Mouse (Mus musculus): ENCODE measurements around the gene Sdr9c7. TPM values are rescaled to one million over a fixed set of nuclear protein-coding genes. Genes with fewer than 3 reads are reported as not detected.
"Not testable (repeated sequence)": the region's sequence is repeated elsewhere in the genome, so short reads cannot be mapped to it uniquely, and the experiment has no call there.

The Sdr9c7 gene
- under 1 TPM; 0.42 to 0.45 TPM for total RNA-seq (2021)
- long read RNA-seq, experiment 1, partial matches to known transcripts, result 0 of 2 reads
- long read RNA-seq, experiment 1, other reads (novel, unspliced or antisense), result 1 of 2 reads
- long read RNA-seq, experiment 2, result 0 reads

DNA sequence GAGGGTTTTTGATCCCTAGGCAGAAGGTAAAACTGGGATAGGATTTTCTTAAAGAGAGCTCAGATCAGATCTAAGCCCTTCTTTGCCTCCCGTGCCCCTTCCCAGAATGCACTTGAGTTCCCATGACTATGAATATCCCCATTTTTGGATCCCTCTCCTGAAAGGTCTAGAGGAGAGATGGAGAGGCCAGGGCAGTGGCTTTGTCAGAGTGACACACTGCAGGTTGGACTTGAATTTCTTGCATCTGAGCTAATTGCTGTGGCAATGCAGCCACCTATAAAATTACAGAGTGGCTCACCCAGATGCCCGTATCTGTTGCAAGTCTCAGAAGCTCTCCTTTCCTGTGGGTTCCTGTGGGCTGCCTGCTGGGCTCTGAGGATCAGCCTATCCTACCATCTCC, at the start of gene Sdr9c7:
Sdr9c7 (plus strand) TSS at position 301 of the 400 bp plus-strand sequence.
- no peak for DNase-seq

DNA sequence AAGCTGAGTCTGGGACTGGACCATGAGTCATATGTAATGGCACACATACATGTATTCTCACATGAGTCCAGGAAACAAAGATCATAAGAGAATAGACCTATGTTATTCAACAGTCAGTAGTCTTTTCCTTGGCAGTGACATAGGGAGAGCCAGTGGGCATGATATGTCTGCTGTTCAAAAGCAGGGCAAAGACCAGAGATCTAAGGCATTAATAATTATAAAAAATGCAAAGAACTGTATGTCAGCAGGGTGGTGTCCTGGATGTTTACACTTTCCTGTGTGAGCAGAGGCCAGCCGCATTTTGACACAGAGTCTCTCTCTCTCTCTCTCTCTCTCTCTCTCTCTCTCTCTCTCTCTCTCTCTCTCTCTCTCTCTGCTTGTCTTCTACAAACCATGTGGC, 48.7 kb upstream of the Sdr9c7 start, which contains the start of gene Rdh19:
Rdh19 (plus strand) TSS at position 301 of the 400 bp plus-strand sequence.
- DNase-seq, result no peak

DNA sequence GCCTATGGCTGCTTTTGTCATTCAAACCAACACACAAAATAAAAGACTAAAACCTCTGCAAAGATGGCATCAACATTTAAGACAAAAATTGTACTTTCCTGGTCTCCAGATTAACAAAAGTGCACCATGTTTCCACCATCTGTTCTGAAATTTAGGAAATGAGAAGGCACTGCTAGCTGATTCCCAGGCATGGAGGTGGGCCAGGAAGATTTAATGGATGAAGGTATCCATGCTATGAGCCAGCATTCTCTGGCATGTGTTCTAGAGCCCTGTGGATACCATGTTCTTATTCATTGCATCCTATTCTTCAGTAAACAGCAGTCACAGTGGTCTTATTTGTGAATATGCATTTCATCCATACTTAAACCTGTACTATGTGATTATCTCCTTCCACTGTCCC, 41.9 kb upstream of the Sdr9c7 start:
- no peak for DNase-seq

DNA sequence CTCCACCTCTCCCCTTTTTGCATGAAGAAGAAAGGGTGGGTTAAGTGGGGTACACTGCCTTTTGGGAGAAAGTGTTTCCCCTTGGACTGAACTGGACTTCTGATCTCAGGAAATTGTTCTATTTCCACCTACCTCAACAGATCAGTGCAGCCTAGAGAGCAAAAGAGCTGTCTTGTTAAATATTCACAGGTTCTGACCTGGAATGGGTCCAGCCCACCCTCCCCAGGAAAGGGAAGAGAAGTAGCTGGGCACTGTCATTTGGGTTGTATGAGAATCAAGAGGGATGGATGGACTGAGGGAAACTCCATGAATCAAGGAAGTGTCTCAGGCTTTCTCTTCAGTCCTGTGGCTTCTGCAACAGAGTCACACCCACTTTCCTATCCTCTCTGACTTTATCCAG, 33.4 kb upstream of the Sdr9c7 start:
- DNase-seq, result no peak

DNA sequence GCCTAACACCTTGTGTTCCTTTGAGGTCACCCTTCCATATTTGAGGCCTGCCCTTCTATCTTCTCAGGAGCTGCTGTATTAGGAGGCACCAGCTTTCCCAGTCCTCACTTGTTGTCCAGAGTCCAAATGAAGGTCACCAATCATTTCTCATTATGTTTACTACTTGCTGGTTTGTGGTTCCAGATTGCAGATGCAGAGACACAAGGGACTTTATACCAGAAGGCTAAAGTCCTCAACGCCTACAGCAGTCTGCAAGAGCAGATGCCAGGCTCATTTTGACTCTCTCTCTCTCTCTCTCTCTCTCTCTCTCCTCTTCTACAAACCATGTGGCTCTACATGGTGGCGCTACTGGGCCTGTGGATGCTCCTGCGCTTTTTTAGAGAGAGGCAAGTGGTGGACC, 32.1 kb upstream of the Sdr9c7 start, which contains the start of gene Rdh16f2:
Rdh16f2 (plus strand) TSS at position 243 of the 400 bp plus-strand sequence.
- DNase-seq, result no peak

DNA sequence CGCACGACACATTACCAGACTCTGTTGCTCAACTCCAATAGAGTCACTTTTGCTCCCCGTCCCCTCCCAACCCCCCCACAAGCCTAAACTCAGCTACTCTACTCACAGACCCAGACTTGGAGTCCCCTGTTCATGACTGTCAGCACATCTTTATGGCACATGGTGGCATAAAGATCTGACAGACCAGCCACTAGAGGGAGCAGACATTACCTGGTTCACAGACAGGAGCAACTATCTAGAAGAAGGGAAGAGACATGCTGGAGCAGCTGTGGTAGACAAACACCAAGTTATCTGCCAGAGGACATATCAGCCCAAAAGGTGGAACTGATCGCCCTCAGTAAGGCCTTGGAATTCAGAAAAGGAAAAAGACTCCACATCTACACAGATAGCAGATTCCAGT, 25.8 kb upstream of the Sdr9c7 start:
- no peak for DNase-seq

DNA sequence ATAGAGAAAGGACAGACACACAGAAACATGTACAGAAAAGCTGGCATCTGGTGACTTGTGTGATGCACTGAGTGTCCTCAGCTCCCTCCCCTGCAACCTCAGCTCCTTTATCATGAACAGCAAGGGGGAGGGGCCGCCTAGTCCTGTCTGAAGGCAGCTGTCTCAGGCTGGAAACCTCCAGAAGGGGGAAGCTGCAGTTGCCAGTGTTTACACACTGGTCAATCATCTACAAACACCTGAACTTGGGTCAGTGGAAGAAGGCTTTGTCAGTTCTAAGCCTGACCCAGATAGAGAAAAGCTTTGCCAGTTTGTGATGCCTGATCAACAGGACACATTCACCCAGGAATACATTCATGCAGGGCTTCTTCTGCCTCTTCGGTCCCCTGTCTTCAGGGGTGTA, 20.6 kb upstream of the Sdr9c7 start:
- no peak for DNase-seq

DNA sequence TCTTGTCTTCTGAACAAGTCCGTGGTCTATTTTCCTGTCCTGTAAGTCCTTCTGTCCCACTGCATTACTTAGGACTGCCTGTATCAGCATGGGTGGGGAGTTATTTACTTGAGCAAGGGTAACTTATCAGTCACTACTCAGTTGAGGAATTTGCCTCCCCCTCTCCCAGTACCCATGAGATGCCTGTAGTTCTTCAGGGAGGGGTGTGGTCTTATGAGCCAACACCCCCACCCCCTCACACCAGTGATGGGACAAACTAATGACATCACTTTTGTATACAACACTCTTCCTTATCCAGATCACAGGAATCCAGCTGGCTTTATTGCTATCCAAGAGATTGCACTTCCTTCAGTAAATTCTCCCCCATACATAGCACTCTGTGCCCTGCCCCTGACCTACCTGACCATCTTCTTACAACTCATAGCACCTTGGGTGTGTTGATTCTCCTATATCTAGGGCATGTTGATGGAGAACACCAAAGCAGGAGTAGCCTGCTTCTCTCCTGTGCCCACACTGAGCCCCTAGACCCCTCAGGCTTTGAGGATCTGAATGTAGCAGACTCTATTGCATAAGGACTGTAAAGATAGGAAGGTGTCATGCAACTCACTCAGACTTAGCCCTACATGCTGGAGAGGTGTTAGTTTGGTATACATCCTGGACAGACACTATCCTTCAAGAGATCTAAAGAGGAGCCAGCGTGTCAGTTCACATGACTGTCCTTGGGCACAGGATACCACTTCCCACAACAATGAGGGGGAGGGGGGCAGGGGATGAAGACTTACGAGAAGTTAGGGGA, 19.9 kb upstream of the Sdr9c7 start:
- DNase-seq, result no peak

DNA sequence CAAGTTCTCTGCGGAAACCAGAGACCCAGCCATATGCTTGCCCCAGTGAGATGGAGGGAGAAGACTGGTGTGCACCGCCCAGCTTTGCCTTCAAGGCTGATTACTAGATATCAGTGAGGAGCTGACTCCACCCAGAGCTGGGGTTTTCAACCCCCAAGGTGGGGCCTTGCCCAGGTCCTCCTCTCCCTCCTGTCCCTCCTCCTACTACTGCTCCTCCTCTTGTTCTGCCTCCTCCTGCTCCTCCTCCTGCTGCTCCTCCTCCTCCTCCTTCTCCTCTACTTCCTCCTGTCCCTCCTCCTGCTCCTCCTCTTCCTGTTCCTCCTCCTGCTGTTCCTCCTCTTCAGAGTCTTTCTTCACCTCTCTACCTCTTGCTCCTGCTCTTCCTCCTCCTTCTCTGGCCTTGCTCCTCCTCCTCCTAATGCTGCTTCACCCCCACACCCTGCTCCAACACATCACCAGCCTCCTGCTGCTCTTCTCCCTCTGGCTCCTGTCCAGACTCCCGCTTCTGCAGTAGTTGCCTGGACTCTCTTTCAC, 19.1 kb upstream of the Sdr9c7 start:
- no peak for DNase-seq

DNA sequence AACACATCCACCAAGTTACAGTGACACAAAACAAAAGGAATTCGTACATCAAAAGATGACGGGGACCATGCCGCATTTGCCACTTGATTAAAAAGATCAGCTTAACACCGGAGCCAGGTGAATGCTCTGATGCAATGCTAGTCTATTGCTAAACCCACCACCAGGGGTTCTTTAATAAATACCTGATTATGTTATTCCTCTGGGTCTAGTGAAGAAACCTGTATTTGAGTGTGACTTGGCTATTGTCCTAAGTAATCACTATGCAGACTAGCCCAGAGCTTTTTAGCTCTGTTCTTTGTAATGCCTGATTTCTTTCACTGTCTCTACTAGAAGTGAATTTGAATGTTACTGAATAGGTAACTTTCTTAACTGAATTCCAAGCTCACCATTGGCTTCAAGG, 17.3 kb upstream of the Sdr9c7 start:
- no peak for DNase-seq

DNA sequence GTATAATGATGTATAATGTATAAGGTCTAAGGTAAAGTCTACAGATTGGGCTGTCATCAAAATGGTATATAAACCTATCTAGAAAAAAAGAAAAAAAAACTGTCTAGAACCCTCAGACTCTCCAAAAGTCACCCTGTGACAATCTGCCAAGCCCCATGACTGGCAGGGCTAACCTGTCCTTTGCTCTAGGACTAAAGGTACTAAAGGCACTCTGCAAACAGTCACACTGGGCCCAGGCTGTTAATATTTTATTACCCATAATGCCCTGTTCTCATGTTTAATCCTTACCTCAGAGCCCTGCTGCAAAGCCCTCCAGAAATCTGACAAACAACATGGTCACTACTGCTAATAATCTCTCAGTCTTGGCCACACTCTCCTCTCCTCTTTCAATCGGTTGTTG, 11.8 kb upstream of the Sdr9c7 start:
- DNase-seq, result no peak

DNA sequence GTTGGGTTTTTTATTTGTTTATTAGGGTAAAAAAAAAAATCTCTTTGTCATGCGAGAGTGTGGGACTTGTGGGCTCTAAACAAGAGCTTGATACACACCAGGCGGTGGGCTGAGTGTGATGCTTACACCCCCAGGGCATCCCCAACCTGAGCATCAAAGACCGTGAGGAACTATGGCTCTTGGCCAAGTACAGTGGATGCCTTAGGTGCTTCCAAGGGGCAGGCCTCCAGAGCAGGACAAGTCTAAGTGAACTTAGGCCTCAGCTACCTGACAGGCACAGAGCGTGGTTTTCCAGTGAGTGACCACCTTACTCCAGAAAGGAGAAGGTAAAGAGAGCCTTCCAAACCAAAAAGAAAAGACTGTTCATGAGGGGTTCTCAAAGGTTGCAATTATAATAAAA, 11.3 kb upstream of the Sdr9c7 start:
- DNase-seq, result no peak

DNA sequence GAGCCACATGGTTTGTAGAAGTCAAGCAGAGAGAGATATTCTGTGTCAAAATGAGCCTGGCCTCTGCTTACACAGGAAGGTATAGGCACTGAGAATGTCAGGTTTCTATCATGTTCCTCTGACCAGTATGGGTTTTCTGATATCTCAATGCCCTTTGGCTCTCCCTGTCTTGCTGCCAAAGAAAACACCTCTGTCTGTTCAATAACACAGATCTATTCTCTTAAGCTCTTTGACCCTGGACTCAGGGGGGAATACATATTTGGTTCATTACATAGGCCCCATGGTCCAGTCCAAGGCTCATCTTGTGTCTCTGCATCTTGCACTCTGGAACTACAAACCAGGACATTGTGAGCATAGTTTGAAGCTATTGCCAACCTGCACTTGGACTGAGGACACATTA, 9.7 kb upstream of the Sdr9c7 start, which contains the start of gene Rdh7:
Rdh7 (minus strand) TSS at position 213 of the 400 bp plus-strand sequence.
- no peak for DNase-seq

DNA sequence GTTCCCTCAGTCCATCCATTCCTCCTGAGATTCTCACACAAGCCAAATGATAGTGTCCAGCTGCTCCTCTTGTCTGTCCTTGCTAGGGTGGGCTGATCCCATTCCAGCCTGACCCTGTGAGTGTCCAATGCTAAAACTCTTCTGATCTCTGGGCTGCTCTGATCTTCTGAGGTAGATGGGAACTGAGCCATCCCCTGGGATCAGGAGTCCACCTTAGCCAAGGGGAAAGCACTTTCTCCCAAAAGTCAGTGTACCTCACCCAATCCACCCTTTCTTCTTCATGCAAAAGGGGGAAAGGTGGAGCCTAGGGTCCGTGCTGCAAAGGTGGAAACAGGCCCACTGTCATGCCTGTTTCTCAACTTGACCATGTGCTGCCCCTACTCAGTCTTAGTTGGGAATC, 6.8 kb upstream of the Sdr9c7 start:
- no peak for DNase-seq

DNA sequence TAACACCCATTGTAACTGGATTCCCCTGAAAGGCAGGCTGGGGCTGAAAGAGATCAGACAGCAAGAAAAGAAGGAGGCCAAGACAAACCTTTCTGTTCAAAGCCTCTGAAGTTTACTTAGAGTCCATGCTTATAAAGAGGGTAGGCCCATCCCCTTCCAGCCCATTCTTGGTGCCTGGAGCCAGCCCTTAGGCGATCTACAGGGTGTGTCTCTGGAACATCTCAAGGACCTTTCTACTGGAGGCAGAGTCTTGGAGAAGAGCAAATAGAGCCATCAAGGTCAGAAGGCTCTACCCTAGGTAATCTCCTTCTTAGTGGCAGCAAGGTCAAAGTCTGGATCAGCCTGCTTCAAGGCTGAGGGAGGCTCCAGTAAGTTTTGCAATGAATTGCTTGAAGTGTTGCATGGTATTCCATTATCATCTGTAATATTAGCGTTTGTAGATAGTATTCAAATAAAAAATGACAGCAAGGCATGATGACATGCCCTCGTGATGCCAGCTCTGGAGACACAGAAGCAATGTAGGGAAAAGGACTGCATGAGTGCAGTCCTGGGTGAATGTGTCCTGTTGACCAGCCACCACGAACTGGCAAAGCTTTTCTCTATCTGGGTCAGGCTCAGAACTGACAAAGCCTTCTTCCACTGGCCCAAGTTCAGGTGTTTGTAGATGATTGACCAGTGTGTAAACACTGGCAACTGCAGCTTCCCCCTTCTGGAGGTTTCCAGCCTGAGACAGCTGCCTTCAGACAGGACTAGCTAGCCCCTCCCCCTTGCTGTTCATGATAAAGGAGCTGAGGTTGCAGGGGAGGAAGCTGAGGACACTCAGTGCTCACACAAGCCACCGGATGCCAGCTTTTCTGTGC, 4.9 kb upstream of the Sdr9c7 start:
- DNase-seq, result not testable (repeated sequence)

DNA sequence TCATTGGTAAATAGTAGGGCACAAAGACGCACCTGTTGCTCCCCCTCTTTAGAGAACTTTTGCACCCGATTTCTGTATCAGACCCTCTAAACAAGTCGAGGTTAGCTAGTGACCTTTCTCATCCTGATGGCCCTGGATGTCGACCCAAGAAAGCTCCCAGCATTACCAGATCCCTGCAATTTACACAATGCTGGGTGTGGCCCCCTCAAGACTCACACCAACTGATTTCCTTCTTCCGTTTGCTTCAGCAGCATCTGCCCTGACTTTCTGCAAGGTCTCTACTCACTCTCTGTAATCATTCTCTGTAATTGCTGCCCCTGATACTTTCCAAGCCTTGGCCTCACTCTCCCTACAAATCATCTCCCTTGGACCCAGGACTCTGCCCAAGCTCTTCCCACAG, 1.6 kb upstream of the Sdr9c7 start:
- no peak for DNase-seq

DNA sequence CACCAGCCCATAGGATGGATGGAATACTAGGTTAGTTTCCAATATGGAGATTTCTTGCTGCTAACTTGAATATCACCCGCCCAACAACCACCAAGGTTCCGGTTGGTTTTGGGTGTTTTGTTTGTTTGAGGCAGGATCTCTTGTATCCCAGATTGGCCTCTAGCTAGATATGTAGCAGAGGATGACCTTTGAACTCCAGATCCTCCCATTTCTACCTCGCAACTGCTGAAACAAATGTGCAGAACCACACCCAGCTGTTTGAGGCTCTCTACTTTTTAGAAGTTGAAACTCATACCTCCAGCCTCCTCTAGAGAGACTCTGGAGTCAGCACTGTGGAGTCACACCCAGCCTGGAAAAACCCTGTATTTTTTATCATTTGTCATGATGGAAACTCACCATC, 812 bp upstream of the Sdr9c7 start:
- no peak for DNase-seq

DNA sequence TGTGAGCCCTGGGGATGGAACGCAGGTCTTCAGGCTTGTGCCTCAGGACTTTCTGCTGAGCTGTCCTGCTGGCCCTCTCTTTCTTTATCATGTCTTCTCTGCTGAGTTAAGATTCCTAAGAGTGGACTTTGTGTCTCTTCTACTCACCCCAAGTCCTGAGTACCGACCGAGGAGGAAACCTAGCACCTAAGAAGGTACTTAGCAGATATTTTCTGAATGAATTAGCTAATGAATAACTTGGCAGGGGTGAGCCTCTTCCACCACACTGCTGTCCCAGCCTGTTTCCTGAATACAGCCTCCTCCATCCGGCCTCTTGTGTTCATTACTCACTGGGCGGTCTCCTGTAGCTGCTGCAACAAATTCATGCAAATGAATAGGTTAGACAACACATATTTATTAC, 1.5 kb downstream of the Sdr9c7 start:
- DNase-seq, result no peak

DNA sequence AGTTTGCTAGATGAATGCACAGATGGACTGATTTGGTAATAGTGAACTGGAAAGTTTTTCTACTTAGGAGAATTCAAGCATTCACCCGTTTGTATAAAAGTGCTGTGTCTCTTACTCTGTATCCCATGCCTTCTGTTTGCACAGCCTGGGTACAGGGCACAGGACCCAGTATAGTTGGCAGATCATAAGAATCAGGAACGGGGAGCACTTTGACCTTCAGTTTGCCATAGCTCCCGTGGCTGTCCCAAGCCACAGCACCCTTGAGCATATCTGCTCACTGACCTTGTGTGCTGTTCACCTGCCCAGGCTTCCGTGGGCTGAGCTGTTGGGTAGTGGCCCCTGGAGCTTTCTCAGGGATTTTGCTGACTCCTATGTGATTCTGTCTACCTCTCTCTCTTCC, 3.4 kb downstream of the Sdr9c7 start:
- no peak for DNase-seq

DNA sequence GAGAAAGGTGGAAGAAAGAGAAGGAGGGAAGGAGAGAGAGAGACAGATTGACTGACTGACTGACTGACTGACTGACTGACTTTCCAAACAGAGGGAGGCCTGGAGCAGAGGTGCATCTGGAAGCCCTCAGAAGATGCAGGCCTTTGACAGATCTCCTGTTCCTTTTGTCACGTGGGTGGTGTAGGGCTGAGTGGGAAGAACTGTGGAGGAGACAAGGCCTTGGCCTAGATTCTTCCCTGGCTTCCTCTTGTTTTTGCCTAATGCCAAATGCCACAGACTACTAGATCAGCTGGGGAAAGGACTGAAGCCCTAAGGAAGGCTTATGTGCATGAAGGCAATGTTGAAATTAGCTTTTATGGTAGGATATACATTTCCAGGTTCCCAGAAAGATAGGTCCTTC, 4.8 kb downstream of the Sdr9c7 start:
- DNase-seq, result peak; percentile 25

DNA sequence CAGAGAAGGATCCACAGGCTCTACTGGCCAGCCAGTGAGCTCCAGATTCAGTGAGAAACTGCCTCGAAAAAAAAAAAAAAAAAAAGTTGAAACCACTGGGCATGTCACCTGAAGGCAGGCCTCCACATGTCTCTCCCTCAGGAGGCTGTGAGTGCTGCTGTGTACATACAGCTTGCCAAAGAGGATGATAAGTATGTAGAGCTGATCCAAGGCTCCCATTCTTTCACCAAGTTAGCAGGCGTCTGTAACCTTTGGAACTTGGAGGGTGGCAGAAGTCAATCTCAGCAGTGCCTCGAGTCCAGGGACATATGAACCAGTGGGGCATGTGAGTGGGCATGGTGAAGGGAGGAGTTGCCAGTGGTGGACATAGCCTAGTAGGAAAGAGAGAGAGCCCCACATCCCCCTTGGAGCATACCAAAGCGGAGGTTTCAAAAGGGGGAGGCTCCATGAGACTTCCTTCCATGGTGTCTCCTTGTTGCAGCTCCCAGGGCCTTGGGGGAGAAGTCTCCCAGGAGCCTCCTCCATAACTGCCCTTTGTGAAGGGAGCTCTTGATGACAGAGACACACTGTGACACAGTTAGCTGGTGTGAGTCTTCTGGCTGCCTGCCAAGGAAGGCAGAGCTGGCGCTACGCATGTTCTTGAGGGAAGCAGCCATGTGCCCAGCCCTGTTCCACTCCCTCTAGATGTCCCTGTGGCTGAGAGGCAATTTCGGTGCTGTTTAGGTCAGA, 6.6 kb downstream of the Sdr9c7 start:
- peak; percentile 79 for DNase-seq

DNA sequence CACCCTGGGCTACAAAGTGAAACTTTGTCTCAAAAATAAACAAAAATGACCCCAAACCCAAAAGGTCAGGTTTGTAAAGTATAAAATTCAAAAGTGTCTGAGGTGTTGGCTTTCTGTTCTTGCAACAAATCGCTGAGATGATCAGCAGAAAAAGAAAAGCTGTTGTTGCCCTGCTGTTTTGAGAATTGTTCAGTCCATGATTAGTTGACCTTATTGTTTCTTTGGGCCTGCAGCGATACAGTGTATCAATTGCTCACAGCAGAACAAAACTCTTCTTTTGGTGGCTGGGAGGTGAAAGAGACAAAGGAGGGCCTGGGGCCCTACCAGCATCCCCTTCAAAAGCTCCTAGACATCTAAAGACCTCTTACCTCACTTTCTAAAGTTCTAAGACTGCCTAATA, 7.8 kb downstream of the Sdr9c7 start:
- no peak for DNase-seq
